7 mouse cellular contexts compared by ENCODE assay signal in the genomic region with DNA sequence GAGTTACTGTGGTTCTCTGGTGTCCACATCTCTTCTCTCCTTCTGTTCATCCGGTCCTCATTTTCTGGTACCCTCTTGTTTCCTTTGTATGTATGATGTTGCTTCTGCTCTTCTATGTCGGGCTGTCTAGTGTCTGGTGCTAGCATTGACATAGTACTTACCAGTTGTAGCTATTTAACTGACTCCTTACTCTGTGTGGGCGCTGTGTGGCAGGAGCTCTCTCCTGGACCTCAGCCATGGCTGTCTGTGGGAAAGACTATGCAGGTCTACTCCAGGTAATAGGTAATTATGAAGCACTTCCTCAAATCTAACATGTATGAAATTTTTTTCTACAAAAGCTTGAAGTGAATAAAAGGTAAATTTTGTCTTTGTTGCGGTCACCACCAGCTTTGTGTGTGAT.
"Had no signal": no experiment of that assay in that cellular context is flagged by ENCODE, and none has a peak within 500 bp of the region (broad histone marks: within the 10 kb centered on the region; RNA-seq: fewer than 3 reads in every experiment).

No protein-coding gene starts in this region.

- DNase-seq: kidney, postnatal 10 days; liver; liver, embryonic 13.5 days; liver, postnatal 0 days; lung, postnatal 14 days; right cerebral cortex, adult 18-20 months; thymus, postnatal 14 days had no signal
